Mouse (Mus musculus) urinary bladder, postnatal 14 days (tissue): Measurements from ENCODE around the gene Il6ra.
A peak's percentile ranks its signal among the peaks of the same experiment; 100 is the strongest.

Experiments used
- DNase-seq: peaks from one replicate; pipeline ENCODE4 v3.0.0; 2021; ENCODE audit warnings: low spot score

The Il6ra gene

DNA sequence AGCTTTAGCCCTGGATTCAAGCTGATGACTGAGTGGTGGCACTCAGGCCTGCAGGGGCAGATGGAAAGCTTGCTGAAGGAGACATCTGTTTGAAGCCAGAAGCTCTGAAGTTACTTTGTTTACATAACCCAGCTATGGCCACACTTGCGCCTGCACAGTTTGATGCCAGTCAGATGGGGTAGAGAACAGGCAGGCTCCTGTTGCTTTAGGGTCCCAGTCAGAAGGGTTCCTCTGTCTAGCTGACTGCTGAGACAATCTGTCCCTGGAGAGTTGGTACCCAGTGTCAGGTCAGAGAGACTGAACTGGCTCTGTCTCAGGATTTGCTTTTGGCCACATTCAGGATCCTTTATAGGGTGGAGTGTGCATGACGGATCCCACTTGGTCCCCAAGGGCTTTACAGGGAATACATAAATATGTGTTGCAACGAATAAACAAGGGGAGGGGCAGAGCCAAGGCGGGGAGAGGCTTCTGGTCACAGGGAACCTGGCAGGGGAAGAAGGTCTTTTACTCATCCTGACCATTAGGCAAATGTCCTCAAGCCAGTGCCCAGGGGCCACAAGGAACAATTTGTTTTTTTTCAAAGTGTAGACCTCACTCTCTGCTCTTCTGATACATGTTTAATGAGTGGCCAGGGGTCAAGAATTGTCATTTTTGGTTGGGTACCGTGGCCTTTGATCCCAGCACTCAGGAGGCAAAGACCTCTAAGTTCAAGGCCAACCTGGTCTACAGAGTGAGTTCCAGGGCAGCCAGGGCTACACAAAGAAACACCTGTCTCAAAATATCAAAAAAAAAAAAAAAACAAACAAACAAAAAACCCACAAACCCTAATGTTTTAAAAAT is 3.1 kb downstream of the Il6ra start:
- DNase-seq, result peak; percentile 45

GRCm38 (mm10) chr3:89908836-89909235 is 4.2 kb downstream of the Il6ra start:
- no peak for DNase-seq

DNA sequence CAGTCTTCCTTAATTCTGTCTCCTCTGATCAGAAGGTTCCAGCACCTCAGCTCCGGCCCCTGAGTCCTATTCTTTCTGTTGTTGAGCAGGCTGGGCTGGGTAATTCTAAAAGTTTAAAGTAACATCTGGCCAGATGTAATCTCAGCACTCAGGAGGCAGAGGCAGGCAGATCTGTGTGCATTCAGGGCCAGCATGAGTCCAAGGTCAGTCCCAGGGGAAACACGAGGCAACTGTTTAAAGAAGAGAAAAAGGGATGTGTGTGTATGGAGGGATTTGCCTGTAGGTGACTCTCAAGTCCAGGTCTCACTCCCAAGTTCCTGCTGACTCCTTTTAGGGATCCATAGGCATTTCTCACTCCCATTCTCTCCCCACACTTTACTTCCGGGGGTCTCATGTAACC is 5.2 kb downstream of the Il6ra start:
- no peak for DNase-seq

- no peak for DNase-seq
Observed at GRCm38 (mm10) chr3:89899511-89899908, 13.5 kb downstream of the Il6ra start.

GRCm38 (mm10) chr3:89898870-89899510 is 14.0 kb downstream of the Il6ra start:
- DNase-seq, result peak; percentile 41

DNA sequence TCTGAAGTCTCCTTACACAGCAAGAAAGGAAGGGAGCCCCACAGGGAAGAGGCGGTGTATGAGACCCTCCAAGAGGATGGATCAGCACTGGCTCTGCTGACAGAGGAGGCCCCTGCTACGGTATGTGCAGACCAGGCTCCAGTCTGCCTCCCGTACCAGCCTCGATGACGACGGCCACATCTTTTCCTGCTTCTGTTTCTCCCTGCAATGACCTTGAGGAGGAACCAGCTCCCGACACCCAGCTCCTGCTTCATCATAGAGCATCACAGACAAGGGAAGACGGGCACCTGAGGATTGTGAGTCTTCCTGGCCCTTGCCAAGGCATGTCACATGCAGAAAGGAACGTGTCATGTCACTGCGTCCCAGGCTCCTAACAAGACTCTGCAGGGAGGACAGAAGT is 15.0 kb downstream of the Il6ra start:
- DNase-seq, result no peak

DNA sequence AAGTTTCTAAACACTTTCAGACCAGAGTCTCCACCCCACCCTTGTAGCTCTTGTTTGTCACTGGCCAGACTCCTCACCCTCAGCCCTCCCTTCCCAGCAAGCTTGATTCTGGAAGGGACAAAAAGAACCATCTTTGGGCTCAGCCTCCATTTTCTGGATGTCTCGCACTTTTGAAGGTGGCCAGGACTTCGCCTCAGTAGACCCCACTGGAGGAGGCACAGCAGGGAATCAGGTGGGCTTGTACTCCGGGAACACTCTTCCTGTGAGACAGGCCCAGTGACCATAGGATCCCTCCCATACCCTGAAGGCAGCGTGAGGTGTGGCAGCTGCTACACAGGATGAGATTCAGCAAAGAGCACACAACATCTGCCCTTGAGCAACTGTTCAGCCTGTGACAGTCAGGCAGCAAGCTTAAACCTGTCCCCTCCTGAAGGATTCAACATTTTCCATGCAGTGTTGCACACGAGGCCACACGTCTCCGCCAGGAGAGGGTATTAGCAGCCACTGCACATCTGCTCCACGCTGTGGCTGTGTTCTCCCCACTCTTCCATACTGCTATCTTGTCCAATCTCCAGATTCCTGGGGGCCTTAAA is 15.7 kb downstream of the Il6ra start:
- peak; percentile 20 for DNase-seq

- DNase-seq, result peak; percentile 52
Observed at GRCm38 (mm10) chr3:89896571-89896970, 16.4 kb downstream of the Il6ra start.

GRCm38 (mm10) chr3:89892517-89893106 is 20.4 kb downstream of the Il6ra start:
- DNase-seq, result no peak

DNA sequence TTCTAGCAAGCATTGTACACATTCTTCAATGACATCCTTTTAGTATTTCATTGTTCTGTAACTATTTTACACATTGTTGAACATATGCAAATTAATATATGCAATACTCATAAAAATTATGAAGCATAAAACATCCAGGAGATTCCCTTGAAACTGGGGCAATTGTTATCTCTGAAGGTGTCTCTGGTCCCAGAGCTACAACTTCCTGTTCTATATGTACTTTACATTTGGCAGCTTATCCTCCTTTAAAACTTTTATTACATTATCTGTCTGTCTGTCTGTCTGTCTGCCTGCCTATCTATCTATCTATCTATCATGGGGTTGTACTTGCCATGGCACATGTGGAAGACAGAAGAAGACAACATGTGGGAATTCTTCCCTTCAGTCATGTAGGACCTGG is 21.3 kb downstream of the Il6ra start:
- DNase-seq, result no peak

- no peak for DNase-seq
Observed at GRCm38 (mm10) chr3:89889841-89890430, 23.1 kb downstream of the Il6ra start.

GRCm38 (mm10) chr3:89887582-89888230 is 25.3 kb downstream of the Il6ra start:
- no peak for DNase-seq

GRCm38 (mm10) chr3:89885766-89886165 is 27.2 kb downstream of the Il6ra start:
- DNase-seq, result no peak

DNA sequence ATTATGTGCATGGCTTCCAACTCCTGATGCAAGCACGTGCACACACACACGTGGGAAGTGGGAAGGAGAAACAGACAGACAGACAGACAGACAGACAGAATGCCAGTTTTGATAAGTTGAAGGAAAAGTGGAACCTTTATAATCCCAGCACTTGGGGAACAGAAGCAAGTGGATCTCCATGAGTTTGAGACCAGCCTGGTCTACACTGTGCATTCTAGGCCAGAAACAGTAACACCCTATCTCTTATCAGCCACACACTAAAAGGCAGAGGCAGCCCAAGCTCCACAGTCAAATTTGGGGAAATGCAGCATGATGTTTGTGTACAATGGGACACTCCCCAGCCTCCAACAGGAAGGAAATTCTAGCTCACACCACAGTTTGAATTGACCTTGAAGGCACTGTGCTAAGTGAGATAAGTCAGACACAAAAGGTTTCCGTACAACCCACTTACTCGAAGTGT is 29.4 kb downstream of the Il6ra start:
- DNase-seq, result no peak

DNA sequence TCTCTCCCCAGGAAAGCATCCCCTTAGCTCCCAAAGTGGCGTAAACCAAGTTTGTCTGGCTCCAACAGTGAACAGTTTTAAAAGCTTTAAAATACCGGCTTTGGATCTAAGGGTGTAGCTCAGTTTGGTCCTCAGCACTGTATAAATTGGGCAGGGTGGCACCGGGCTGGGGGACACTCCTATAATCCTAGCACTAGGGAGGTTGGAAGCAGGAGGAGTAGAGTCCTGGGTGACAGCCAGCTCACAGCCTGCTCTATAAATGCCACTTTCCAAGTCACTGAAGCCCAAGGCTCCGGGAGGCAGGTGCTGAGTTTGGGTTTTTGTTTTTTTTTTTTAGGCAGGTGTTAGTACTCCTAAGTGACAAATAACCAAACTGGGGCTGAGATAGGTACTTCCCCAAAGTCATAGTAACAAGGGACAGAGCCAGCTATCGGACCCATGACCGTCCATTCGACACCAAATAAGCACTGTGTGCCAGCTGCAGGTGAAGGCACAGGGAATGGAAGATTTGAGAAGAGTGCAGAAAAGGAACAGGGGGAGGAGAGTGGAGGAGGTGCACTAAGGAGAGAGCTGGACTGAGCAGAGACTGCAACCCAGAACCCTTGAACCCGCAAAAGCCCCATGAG is 30.3 kb downstream of the Il6ra start:
- no peak for DNase-seq

- no peak for DNase-seq
Observed at GRCm38 (mm10) chr3:89880036-89880851, 32.8 kb downstream of the Il6ra start.

DNA sequence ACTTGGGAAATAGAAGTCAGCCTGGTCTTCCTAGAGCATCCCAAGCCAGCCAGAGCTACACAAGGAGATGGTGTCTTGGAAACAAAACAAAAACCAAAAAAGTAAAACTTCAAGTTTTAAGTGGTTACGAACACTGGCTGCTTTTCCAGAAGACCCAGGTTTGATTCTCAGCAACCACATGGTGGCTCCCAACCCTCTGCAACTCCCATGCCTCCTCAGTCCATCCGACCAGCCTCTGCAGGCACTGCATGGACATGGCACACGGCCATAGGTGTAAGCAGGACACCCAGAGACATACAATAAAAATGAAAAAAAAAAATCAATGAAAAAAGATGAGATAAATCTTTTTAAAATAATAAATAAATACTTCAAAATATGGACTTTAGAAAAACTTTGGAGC is 33.7 kb downstream of the Il6ra start:
- DNase-seq, result no peak

DNA sequence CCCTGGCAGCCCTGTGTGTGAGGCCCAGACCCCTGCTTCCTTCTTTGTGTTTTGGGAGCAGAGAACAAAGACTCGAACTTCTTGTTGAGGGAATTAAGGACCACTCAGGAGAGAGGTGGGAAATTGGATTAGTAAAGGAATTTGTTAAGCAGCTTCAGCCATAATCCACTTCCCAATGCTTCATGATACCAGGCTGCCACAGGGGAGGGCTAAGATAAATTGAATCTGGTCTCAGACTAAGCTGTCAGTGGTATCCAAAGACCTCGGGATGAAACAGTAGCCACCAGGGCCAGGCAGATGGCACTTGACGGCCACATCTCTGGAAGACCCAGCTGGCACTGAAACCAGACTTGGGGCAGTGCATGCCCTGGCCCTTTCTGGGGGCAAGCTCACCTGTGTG is 34.5 kb downstream of the Il6ra start:
- DNase-seq, result no peak

DNA sequence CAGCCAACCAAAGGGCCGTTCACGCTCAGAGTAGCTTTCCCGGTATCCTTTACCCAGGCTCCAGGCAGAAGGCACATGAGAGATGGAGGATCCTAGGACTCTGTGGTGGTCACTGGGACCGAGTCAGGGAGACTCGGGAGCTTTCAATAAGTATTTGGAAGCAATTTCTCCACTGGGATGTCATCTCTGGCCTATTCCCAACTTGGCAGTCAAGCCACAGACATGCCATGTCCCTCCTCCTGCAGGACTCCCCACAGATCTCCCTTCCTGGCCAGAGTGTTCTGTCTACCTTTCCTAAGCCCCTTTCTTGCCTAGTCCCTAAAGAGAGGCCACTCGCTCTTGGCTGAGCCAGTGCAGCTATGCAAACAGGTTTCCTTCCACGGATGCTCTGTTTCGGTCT is 35.9 kb downstream of the Il6ra start:
- no peak for DNase-seq

DNA sequence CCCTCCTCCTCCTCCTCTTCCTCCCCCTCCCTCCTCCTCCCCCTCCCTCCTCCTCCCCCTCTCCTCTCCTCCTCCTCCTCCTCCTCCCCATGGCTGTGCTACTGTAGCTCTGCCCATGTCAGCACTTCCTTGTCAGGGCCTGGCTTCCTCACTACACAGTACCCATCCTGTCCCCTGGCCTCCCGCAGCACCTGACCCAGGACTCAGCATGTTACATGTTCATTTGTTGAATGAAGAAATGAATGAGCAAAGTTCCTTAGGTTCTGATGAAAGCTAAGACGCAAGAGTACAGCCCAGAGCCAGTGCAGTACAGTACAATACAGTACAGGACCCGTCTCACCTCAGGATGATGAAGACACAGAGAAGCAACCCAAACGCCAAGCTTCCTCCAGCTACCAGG is 36.5 kb downstream of the Il6ra start:
- DNase-seq, result no peak

- no peak for DNase-seq
Observed at GRCm38 (mm10) chr3:89875781-89876180, 37.2 kb downstream of the Il6ra start.
